Mouse (Mus musculus) myocyte (in vitro differentiated cells): ENCODE data around the gene Prkch. TPM values are rescaled to one million over a fixed set of nuclear protein-coding genes. Genes with fewer than 3 reads are reported as not detected.
"Not testable (repeated sequence)": the region's sequence is repeated elsewhere in the genome, so short reads cannot be mapped to it uniquely, and the experiment has no call there.

Experiments used
- H3K27me3 ChIP-seq: one replicate; pipeline ENCODE4 v1.6.1; 2011; ENCODE audit not compliant: control insufficient read depth, insufficient read depth, insufficient read length
- H3K36me3 ChIP-seq: one replicate; pipeline ENCODE4 v1.6.1; 2011; ENCODE audit not compliant: control insufficient read depth, insufficient read depth
- H3K4me2 ChIP-seq: one replicate; pipeline ENCODE4 v1.6.1; 2011; ENCODE audit warnings: low read depth, control low read depth
- H3K4me3 ChIP-seq: one replicate; pipeline ENCODE4 v1.5.1; 2011; ENCODE audit warnings: mild to moderate bottlenecking, control low read depth, moderate library complexity
- H3K79me2 ChIP-seq: one replicate; pipeline ENCODE4 v1.6.1; 2011; ENCODE audit not compliant: control insufficient read depth, insufficient read depth
- H3ac ChIP-seq: one replicate; pipeline ENCODE4 v1.6.1; 2011; ENCODE audit not compliant: control insufficient read depth, insufficient read length
- CEBPB ChIP-seq: IDR thresholded peaks from 2 replicates; pipeline ENCODE4 v1.6.1; 2011; ENCODE audit warnings: mild to moderate bottlenecking, moderate library complexity; ENCODE audit not compliant: poor library complexity, insufficient read depth, severe bottlenecking
- E2F4 ChIP-seq: IDR thresholded peaks from one replicate; pipeline ENCODE4 v1.6.1; 2011; ENCODE audit warnings: mild to moderate bottlenecking, control low read depth, moderate library complexity; ENCODE audit not compliant: insufficient read depth
- MAX ChIP-seq: IDR thresholded peaks from one replicate; pipeline ENCODE4 v1.6.1; 2011; ENCODE audit warnings: low read depth, mild to moderate bottlenecking, control low read depth
- MYOD1 ChIP-seq, 3 experiments: IDR thresholded peaks; one replicate each; pipeline ENCODE4 v1.6.1; 2011; ENCODE audit warnings: control low read depth in 2 of 3, low read depth in 2 of 3, mild to moderate bottlenecking in 2 of 3, moderate library complexity in 1 of 3; ENCODE audit not compliant: insufficient read length in 2 of 3, control insufficient read depth in 1 of 3
- MYOG ChIP-seq, 3 experiments: IDR thresholded peaks; one replicate each; pipeline ENCODE4 v1.6.1; 2011; ENCODE audit warnings: control low read depth in 2 of 3, low read depth in 2 of 3, mild to moderate bottlenecking in 2 of 3; ENCODE audit not compliant: insufficient read length in 2 of 3, control insufficient read depth in 1 of 3, insufficient read depth in 1 of 3
- POLR2A ChIP-seq: IDR thresholded peaks from one replicate; pipeline ENCODE4 v1.6.1; 2011; ENCODE audit warnings: low read depth, mild to moderate bottlenecking, control low read depth, moderate library complexity; ENCODE audit not compliant: insufficient read length
- POLR2AphosphoS2 ChIP-seq: IDR thresholded peaks from one replicate; pipeline ENCODE4 v1.6.1; 2011; ENCODE audit warnings: low read depth, control low read depth; ENCODE audit not compliant: insufficient read length
- REST ChIP-seq: IDR thresholded peaks from one replicate; pipeline ENCODE4 v1.6.1; 2011; ENCODE audit warnings: mild to moderate bottlenecking, control low read depth, moderate library complexity; ENCODE audit not compliant: insufficient read depth, insufficient read length
- SRF ChIP-seq: IDR thresholded peaks from one replicate; pipeline ENCODE4 v1.6.1; 2011; ENCODE audit warnings: low read depth; ENCODE audit not compliant: control insufficient read depth, insufficient read length
- TCF12 ChIP-seq: IDR thresholded peaks from one replicate; pipeline ENCODE4 v1.6.1; 2011; ENCODE audit warnings: mild to moderate bottlenecking, control low read depth; ENCODE audit not compliant: poor library complexity, insufficient read depth, severe bottlenecking
- TCF3 ChIP-seq: IDR thresholded peaks from one replicate; pipeline ENCODE4 v1.6.1; 2011; ENCODE audit warnings: low read depth, control low read depth; ENCODE audit not compliant: insufficient read length
- USF1 ChIP-seq: IDR thresholded peaks from one replicate; pipeline ENCODE4 v1.6.1; 2011; ENCODE audit warnings: low read depth, mild to moderate bottlenecking, control low read depth, moderate library complexity
- polyA plus RNA-seq: library from polyadenylated mRNA; unstranded; fragments of >200 nt; fragmentation: generic; extraction: Trizol; gene quantifications from one replicate; pipeline ENCODE4 v1.2.1, GENCODE M21; 2012; ENCODE audit warnings: missing spikeins

Prkch gene
- polyA plus RNA-seq, 1 experiment, result 0.10 TPM

DNA sequence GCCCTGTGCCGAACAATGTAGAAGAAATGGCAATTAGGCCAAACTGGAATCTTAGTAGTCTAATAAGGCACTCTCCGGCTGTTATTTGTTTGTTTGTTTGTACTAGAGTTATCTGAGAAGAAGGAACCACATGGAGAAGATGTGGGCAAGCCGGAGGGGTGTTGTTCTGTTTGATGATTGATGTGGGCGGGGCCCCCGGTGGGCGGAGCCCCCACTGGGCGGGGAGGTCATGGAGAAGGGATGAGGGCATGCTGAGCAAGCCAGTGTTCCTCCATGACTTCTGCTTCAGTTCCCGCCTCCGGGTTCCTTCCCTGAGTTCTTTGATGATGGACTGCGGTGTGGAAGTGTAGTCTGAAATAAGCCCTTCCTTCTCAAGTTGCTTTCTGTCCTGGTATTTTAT, 37.0 kb upstream of the Prkch start:
- Histone ChIP-seq H3K4me3 (no peak overlapping the region), H3ac (no peak overlapping the region), H3K27me3 (no peaks in the 10 kb centered on the region), H3K4me2 (no peak overlapping the region), H3K36me3 (no peaks in the 10 kb centered on the region), H3K79me2 (no peaks in the 10 kb centered on the region)
- TF ChIP-seq TCF12 (no peak), E2F4 (no peak), MYOD1 (IDR thresholded peaks at IDR 0.05; ENCODE audit: control insufficient read depth in 1 of 3, insufficient read length in 2 of 3, low read depth in 2 of 3) (no peak), CEBPB (no peak), POLR2A (no peak)

DNA sequence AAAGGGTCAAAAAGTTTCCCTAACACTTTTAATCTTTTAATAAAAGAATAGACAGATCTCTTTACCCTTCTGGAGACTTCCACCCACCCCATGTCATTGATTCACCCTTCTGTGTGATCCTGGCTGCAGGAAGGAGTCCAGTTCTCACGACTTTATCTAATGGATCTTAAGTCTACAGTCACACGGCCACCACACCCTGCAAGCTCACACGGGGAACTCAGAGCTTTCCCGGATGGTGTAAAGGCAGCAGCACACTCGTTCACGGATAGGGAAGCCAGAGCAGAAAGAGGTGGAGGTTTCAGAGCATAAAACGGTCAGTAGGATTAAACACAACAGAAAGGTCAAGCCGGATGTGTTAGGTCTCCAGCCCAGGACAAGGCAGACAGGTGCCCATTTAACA, 36.3 kb upstream of the Prkch start:
- Histone ChIP-seq H3ac (no peak overlapping the region), H3K79me2 (no peaks in the 10 kb centered on the region), H3K4me3 (no peak overlapping the region), H3K36me3 (no peaks in the 10 kb centered on the region), H3K4me2 (no peak overlapping the region), H3K27me3 (no peaks in the 10 kb centered on the region)
- TF ChIP-seq TCF12 (no peak), MAX (no peak), CEBPB (no peak), USF1 (no peak), REST (no peak), TCF3 (no peak), MYOG (IDR thresholded peaks at IDR 0.05; ENCODE audit: control insufficient read depth in 1 of 3, insufficient read depth in 1 of 3, insufficient read length in 2 of 3, low read depth in 2 of 3) (no peak), POLR2AphosphoS2 (no peak), SRF (no peak), MYOD1 (IDR thresholded peaks at IDR 0.05; ENCODE audit: control insufficient read depth in 1 of 3, insufficient read length in 2 of 3, low read depth in 2 of 3) (no peak), POLR2A (no peak), E2F4 (no peak)

DNA sequence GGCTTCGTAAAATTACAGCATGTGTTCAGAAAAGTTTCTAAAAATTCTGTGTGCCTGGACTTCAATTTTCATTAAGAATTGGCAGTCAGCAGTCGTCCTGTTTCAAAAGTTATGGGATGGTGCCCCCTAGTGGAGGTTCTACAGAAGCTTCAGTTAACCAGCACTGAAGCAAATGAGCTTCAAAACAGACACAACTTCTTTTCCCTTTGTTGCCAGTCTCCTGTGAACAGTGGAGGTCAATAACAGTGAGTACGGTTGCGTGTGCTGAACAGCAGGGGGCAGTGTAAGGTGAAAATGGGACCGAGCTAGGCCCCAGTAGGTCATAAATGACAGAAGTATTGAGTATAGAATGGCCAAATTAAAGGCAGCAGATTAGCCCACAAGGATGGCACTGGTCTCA, 30.4 kb upstream of the Prkch start:
- H3K36me3 ChIP-seq, result no peaks in the 10 kb centered on the region
- H3K79me2 ChIP-seq, result no peaks in the 10 kb centered on the region
- TF ChIP-seq TCF12 (no peak), TCF3 (no peak), MYOG (IDR thresholded peaks at IDR 0.05; ENCODE audit: control insufficient read depth in 1 of 3, insufficient read depth in 1 of 3, insufficient read length in 2 of 3, low read depth in 2 of 3) (no peak), CEBPB (no peak), POLR2AphosphoS2 (no peak), REST (no peak)
- H3ac ChIP-seq, result no peak overlapping the region
- H3K4me2 ChIP-seq, result no peak overlapping the region
- no peak overlapping the region for H3K4me3 ChIP-seq
- no peaks in the 10 kb centered on the region for H3K27me3 ChIP-seq

- H3K79me2 ChIP-seq, result no peaks in the 10 kb centered on the region
- no peaks in the 10 kb centered on the region for H3K27me3 ChIP-seq
- no peak overlapping the region for H3K4me2 ChIP-seq
- H3K36me3 ChIP-seq, result no peaks in the 10 kb centered on the region
- no peak for TF ChIP-seq E2F4
- no peak for TF ChIP-seq REST
- no peak for TF ChIP-seq POLR2A
- no peak for TF ChIP-seq POLR2AphosphoS2
- TF ChIP-seq MYOG (IDR thresholded peaks at IDR 0.05; ENCODE audit: control insufficient read depth in 1 of 3, insufficient read depth in 1 of 3, insufficient read length in 2 of 3, low read depth in 2 of 3), result no peak
- TF ChIP-seq MAX, result no peak
- TF ChIP-seq SRF, result no peak
- no peak for TF ChIP-seq TCF3
- no peak for TF ChIP-seq USF1
- no peak overlapping the region for H3K4me3 ChIP-seq
- H3ac ChIP-seq, result no peak overlapping the region
Observed at GRCm38 (mm10) chr12:73558525-73559195, 25.9 kb upstream of the Prkch start.

DNA sequence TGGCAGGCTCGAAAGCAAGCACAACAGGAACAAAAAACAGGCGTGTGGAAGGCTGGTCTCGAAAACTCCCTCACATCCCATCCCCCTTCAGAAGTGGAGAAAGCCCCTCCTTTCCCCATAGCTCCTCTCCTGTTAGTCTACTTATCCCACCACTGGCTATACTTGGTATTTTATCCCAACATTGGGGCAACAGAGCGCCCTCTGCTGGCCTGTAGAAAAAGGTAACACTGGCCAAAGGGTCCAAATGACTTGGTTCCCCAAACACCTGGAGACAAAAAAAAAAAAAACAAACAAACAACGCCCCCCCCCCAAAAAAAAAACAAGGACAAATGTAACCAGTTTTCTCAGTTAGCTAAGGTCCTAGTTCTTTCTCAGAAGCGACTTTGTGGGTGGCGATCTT, 24.5 kb upstream of the Prkch start:
- TF ChIP-seq CEBPB (no peak), TCF3 (no peak), E2F4 (no peak), POLR2A (no peak), MYOG (IDR thresholded peaks at IDR 0.05; ENCODE audit: control insufficient read depth in 1 of 3, insufficient read depth in 1 of 3, insufficient read length in 2 of 3, low read depth in 2 of 3) (no peak), POLR2AphosphoS2 (no peak), MYOD1 (IDR thresholded peaks at IDR 0.05; ENCODE audit: control insufficient read depth in 1 of 3, insufficient read length in 2 of 3, low read depth in 2 of 3) (no peak), REST (no peak)
- Histone ChIP-seq H3ac (no peak overlapping the region), H3K4me3 (no peak overlapping the region), H3K4me2 (no peak overlapping the region), H3K79me2 (no peaks in the 10 kb centered on the region), H3K27me3 (peaks cover 2% of the 10 kb centered on the region), H3K36me3 (no peaks in the 10 kb centered on the region)

DNA sequence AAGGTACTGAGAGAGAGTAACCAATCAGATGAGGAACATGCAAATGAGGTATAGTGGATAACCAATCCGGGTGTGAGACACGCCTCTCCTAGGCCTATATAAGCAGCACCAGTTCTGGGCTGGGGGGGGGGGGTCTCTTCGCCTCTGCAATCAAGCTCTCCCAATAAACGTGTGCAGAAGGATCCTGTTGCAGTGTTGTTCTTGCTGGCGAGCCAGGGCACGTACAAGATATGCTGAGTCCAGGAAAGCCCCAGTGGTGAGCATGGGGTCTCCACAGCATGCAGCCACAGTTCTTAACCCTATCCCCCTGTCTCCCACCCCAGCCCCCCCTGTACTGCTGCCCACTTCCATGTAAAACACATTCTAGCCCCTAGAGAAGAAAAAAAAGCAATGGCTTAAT, 21.5 kb upstream of the Prkch start:
- not testable (repeated sequence) for H3K4me2 ChIP-seq, H3ac ChIP-seq, H3K36me3 ChIP-seq, H3K4me3 ChIP-seq, H3K79me2 ChIP-seq
- H3K27me3 ChIP-seq, result peaks cover 12% of the 10 kb centered on the region
